Mouse (Mus musculus): Measurements from ENCODE around the gene Uevld.
"Not testable (repeated sequence)": the region's sequence is repeated elsewhere in the genome, so short reads cannot be mapped to it uniquely, and the experiment has no call there.

DNA sequence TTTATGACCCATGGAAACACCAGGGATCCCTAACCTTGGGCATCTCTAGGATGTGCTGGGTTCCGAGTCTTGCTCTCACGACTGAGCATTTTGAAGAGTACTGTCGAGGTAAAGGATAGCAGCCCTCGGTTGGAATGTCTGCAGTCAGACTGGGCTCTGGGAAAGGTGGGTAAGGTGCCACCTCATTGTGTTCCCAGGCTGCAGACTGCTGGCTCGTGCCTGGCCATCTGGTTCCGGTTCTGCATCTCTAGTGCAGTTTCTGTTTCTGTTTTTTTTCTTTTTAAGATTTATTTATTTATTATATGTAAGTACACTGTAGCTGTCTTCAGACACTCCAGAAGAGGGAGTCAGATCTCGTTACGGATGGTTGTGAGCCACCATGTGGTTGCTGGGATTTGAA is 76.4 kb downstream of the Uevld start:
- not testable (repeated sequence) for TF ChIP-seq CTCF (IDR thresholded peaks at IDR 0.05; ENCODE audit: extremely low read depth, insufficient read length, insufficient replicate concordance, low read depth, low read length); POLR2A (IDR thresholded peaks at IDR 0.05; ENCODE audit: low read depth, low read length)
